Mouse (Mus musculus): ENCODE measurements around the gene St3gal6.

GRCm38 (mm10) chr16:58481219-58481905 lies 42.7 kb downstream of the St3gal6 start:
- no peak for TF ChIP-seq EP300 (IDR thresholded peaks at IDR 0.05; ENCODE audit: low read depth)
- TF ChIP-seq CTCF (IDR thresholded peaks at IDR 0.05; ENCODE audit: low read depth), result no peak

All from heart, postnatal 0 days (tissue).